Mouse (Mus musculus) kidney, adult 2 months (tissue): ENCODE measurements at regions not wholly inside any gene's neighbourhood (a gene's known extent, or its start where the extent isn't known, plus 50 kb on each side); places are given as distances from the start of the nearest gene placed in this dataset.

Experiments used
- CTCF ChIP-seq: fragments of 200-500 bp; conservative IDR thresholded peaks from 2 replicates; pipeline ENCODE4 v1.5.1; 2011; ENCODE audit warnings: low read depth, mild to moderate bottlenecking, control low read depth, low read length, moderate library complexity, mixed read lengths; ENCODE audit not compliant: insufficient read depth, insufficient read length
- POLR2A ChIP-seq: fragments of 200-500 bp; IDR thresholded peaks from one replicate; pipeline ENCODE4 v1.6.1; 2011; ENCODE audit warnings: low read depth, low read length, control low read depth

- TF ChIP-seq CTCF, result no peak
- TF ChIP-seq POLR2A, result no peak
Observed at GRCm38 (mm10) chr4:154730646-154731045, 63.0 kb upstream of the Actrt2 start.
